ENCODE assay signal across 9 mouse cellular contexts in the genomic region with DNA sequence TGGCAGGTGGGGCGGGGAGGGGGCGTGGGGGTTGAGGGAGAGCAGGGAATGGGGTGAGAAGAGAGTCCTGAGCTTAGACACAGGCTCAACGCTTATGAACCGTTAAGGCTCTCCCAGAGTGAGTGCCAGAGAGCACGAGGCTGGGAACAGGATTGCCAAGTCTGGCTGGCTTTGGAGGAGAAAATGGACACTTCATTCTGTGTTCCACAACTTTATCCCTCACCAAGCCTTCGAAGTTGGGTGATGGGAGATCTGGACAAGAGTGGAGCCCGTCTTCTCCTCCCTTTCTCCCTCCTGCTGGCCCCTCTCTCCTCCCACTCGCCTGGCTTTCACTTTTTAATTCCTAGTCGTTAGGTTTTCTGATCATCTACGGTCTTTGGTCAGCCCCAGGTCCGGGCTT. TPM values are rescaled to one million over a fixed set of nuclear protein-coding genes. Genes with fewer than 3 reads are reported as not detected.
DNase-seq lines count a peak whose midpoint lies in the region; ATAC-seq and TF ChIP-seq lines count a peak whose summit lies in the region.
"Had no signal": no experiment of that assay in that cellular context is flagged by ENCODE, and none has a peak within 500 bp of the region (broad histone marks: within the 10 kb centered on the region; RNA-seq: fewer than 3 reads in every experiment).

No protein-coding gene starts in this region.

- peak overlapping the region; percentile 95 for H3K4me2 ChIP-seq in heart, embryonic 14.5 days (ENCODE audit: low read length)
- H3K4me2 ChIP-seq in liver, embryonic 16.5 days (ENCODE audit: low read depth, low read length): peak overlapping the region; percentile 72

- H3K36me3 ChIP-seq in E14TG2a.4 (ENCODE audit: insufficient read depth, low read length): peaks cover 69% of the 10 kb centered on the region
- H3K36me3 ChIP-seq in heart, embryonic 14.5 days (ENCODE audit: control insufficient read depth, insufficient read depth, low read length): no peaks in the 10 kb centered on the region
- no peaks in the 10 kb centered on the region for H3K36me3 ChIP-seq in liver, embryonic 16.5 days (ENCODE audit: control insufficient read depth, insufficient read depth)

- 15% methylated on average over 11 of the region's 11 CpGs for WGBS in heart, embryonic 14.5 days
- 15% methylated on average over 11 of the region's 11 CpGs for WGBS in liver, embryonic 16.5 days (ENCODE audit: insufficient replicate concordance)

- H3K4me1 ChIP-seq in E14TG2a.4 (replicated peaks; ENCODE audit: low read depth, low read length): peaks cover 37% of the 10 kb centered on the region
- peaks cover 3 to 8% of the 10 kb centered on the region in 2 experiments for H3K4me1 ChIP-seq in heart, embryonic 14.5 days (ENCODE audit: control insufficient read depth in 2 of 2, insufficient read depth in 2 of 2, low read length in 2 of 2)
- H3K4me1 ChIP-seq in liver, embryonic 16.5 days (ENCODE audit: control insufficient read depth, low read depth, low read length): no peaks in the 10 kb centered on the region; the same call in 1 of the 2 replicates

- DNase-seq in cerebellum, postnatal 10 days: peak; percentile 21 to 34
- DNase-seq in cerebellum, adult 9-11 months: no peak
- DNase-seq in B cell, adult 2 months: no peak
- no peak for DNase-seq in cerebellum, adult 8-10 months
- DNase-seq in left cerebral cortex, adult 9 months (ENCODE audit: low spot score in 2 of 2): no peak

- TF ChIP-seq CTCF in E14TG2a.4 (conservative IDR thresholded peaks at IDR 0.05; ENCODE audit: low read length): no peak

- H3K27me3 ChIP-seq in E14TG2a.4 (ENCODE audit: insufficient read depth, low read length): peaks cover 6% of the 10 kb centered on the region
- H3K27me3 ChIP-seq in heart, embryonic 14.5 days (ENCODE audit: control insufficient read depth, insufficient read depth, low read length): peaks cover 19% of the 10 kb centered on the region
- peaks cover 25% of the 10 kb centered on the region for H3K27me3 ChIP-seq in liver, embryonic 16.5 days (ENCODE audit: control insufficient read depth, insufficient read depth, low read depth, low read length)

- ATAC-seq in heart, embryonic 14.5 days (ENCODE audit: insufficient number of reproducible peaks, insufficient read depth, low FRiP score, low read depth): no peak
- ATAC-seq in liver, embryonic 16.5 days (ENCODE audit: low read depth): no peak

- H3K4me3 ChIP-seq in E14TG2a.4 (replicated peaks; ENCODE audit: low read length): peak overlapping the region; percentile 88
- peak overlapping the region; percentile 64 to 84 for H3K4me3 ChIP-seq in heart, embryonic 14.5 days (ENCODE audit: control insufficient read depth in 1 of 2, insufficient read depth in 1 of 2, low read depth in 1 of 2, low read length in 2 of 2)
- H3K4me3 ChIP-seq in liver, embryonic 16.5 days (ENCODE audit: low read depth, low read length): peak overlapping the region; percentile 65

- peak overlapping the region; percentile 73 for H3K9ac ChIP-seq in heart, embryonic 14.5 days (ENCODE audit: low read length)
- no peak overlapping the region; the same call in 1 of the 2 replicates for H3K9ac ChIP-seq in liver, embryonic 16.5 days (ENCODE audit: low read depth, low read length)

- H3K27ac ChIP-seq in heart, embryonic 14.5 days (replicated peaks in 1 of 2; ENCODE audit: control insufficient read depth in 1 of 2, insufficient read depth in 1 of 2, low read depth in 2 of 2, low read length in 2 of 2): no peak overlapping the region
- no peak overlapping the region for H3K27ac ChIP-seq in liver, embryonic 16.5 days (ENCODE audit: low read length)

- H3K9me3 ChIP-seq in E14TG2a.4 (ENCODE audit: low read length): no peaks in the 10 kb centered on the region
- H3K9me3 ChIP-seq in heart, embryonic 14.5 days (ENCODE audit: control insufficient read depth, low read length): no peaks in the 10 kb centered on the region
- H3K9me3 ChIP-seq in liver, embryonic 16.5 days (replicated peaks; ENCODE audit: control insufficient read depth, low read length): no peaks in the 10 kb centered on the region

RNA-seq across cellular contexts. Expression of gene Icosl, which starts 0.6 kb away (rescaled TPM):
- polyA plus RNA-seq in heart, embryonic 14.5 days (2014; fragmentation: Nextera tagmentation; extraction: Ambion mirVana): 1.5 and 2.0 TPM in 2 replicates
- 1.5 and 1.7 TPM in 2 replicates for polyA plus RNA-seq in liver, embryonic 16.5 days (2015; fragmentation: Nextera tagmentation; extraction: Ambion mirVana)

RNA-seq across cellular contexts. Expression of gene Aire, which starts 25.1 kb away (rescaled TPM):
- 0.16 TPM in 1 of 2 replicates, not detected in the other for polyA plus RNA-seq in heart, embryonic 14.5 days (2014; fragmentation: Nextera tagmentation; extraction: Ambion mirVana)
- not detected in 2 replicates for polyA plus RNA-seq in liver, embryonic 16.5 days (2015; fragmentation: Nextera tagmentation; extraction: Ambion mirVana)
- polyA plus RNA-seq: C2C12 had no signal

RNA-seq across cellular contexts. Expression of gene Dnmt3l, which starts 26.8 kb away (rescaled TPM):
- polyA plus RNA-seq in heart, embryonic 14.5 days (2014; fragmentation: Nextera tagmentation; extraction: Ambion mirVana): not detected in 2 replicates
- polyA plus RNA-seq in liver, embryonic 16.5 days (2015; fragmentation: Nextera tagmentation; extraction: Ambion mirVana): not detected in 2 replicates
- polyA plus RNA-seq: C2C12 had no signal

RNA-seq across cellular contexts. Expression of gene Pfkl, which starts 58.7 kb away (rescaled TPM):
- 168 and 170 TPM in 2 replicates for polyA plus RNA-seq in heart, embryonic 14.5 days (2014; fragmentation: Nextera tagmentation; extraction: Ambion mirVana)
- 83.0 and 83.2 TPM in 2 replicates for polyA plus RNA-seq in liver, embryonic 16.5 days (2015; fragmentation: Nextera tagmentation; extraction: Ambion mirVana)

Comparison
In these comparisons a context has a peak if more than half of its experiments do, and no peak if none do; other contexts are left out.
1. DNase-seq: peak in cerebellum, postnatal 10 days (2 of 2); none in cerebellum, adult 9-11 months (single experiment), B cell, adult 2 months (0 of 2), cerebellum, adult 8-10 months (single experiment) and left cerebral cortex, adult 9 months (0 of 2).
2. Peak in every context shown above with its lines, with median percentiles within 50 percentile points of each other: H3K4me3 ChIP-seq.